Mouse (Mus musculus) lung, embryonic 14.5 days (tissue): Measurements from ENCODE around the gene Epb41. TPM values are rescaled to one million over a fixed set of nuclear protein-coding genes. Genes with fewer than 3 reads are reported as not detected.

Source experiments
- ATAC-seq: fragments of 200-750 bp; cut with Nextera tagmentation; 2 replicates; pipeline ENCODE4 v1.8.0; 2017; ENCODE audit warnings: mild to moderate bottlenecking, moderate TSS enrichment, moderate library complexity; ENCODE audit not compliant: insufficient read depth
- DNase-seq: peaks from one replicate; pipeline ENCODE4 v3.0.0-alpha.2; 2015
- H3K27ac ChIP-seq: fragments of 300-500 bp; sonication (generic); 2 replicates; pipeline ENCODE4 v1.5.1; 2014; ENCODE audit warnings: low read depth, mild to moderate bottlenecking, moderate library complexity
- H3K27me3 ChIP-seq: fragments of 300-500 bp; sonication (generic); 2 replicates; pipeline ENCODE4 v1.6.1; 2014; ENCODE audit warnings: low read length, control low read depth; ENCODE audit not compliant: insufficient read depth
- H3K36me3 ChIP-seq: fragments of 300-500 bp; sonication (generic); 2 replicates; pipeline ENCODE4 v1.6.1; 2014; ENCODE audit warnings: control low read depth; ENCODE audit not compliant: insufficient read depth
- H3K4me1 ChIP-seq: fragments of 300-500 bp; sonication (generic); 2 replicates; pipeline ENCODE4 v1.6.1; 2014; ENCODE audit warnings: antibody characterized with exemption, control low read depth; ENCODE audit not compliant: insufficient read depth
- H3K4me2 ChIP-seq: fragments of 300-500 bp; sonication (generic); 2 replicates; pipeline ENCODE4 v1.6.1; 2014; ENCODE audit warnings: mild to moderate bottlenecking
- H3K4me3 ChIP-seq: fragments of 300-500 bp; sonication (generic); 2 replicates; pipeline ENCODE4 v1.5.1; 2014; ENCODE audit warnings: low read depth, low read length
- H3K9ac ChIP-seq: fragments of 300-500 bp; sonication (generic); 2 replicates; pipeline ENCODE4 v1.6.1; 2014
- H3K9me3 ChIP-seq: fragments of 300-500 bp; sonication (generic); 2 replicates; pipeline ENCODE4 v1.6.1; 2016; ENCODE audit warnings: low read depth, low read length, control low read depth
- CTCF ChIP-seq: IDR thresholded peaks from 2 replicates; pipeline ENCODE4 v1.5.1; 2016; ENCODE audit warnings: antibody characterized with exemption, low read depth
- WGBS: fragments of 180-500 bp; shearing (Covaris S2); extraction: QIAGEN DNeasy Blood & Tissue Kit; methylation state at CpG from one replicate; pipeline ENCODE4 v1.1.7; 2014; 5-methylcytosine and 5-hydroxymethylcytosine counted together
- polyA plus RNA-seq: library from polyadenylated mRNA; unstranded; fragments of >200 nt; fragmentation: Nextera tagmentation; extraction: Ambion mirVana; gene quantifications from 2 replicates; pipeline ENCODE4 v1.2.1, GENCODE M21; 2014

Epb41 gene
- polyA plus RNA-seq, 1 experiment from 2014 or later: 86.3 TPM

DNA sequence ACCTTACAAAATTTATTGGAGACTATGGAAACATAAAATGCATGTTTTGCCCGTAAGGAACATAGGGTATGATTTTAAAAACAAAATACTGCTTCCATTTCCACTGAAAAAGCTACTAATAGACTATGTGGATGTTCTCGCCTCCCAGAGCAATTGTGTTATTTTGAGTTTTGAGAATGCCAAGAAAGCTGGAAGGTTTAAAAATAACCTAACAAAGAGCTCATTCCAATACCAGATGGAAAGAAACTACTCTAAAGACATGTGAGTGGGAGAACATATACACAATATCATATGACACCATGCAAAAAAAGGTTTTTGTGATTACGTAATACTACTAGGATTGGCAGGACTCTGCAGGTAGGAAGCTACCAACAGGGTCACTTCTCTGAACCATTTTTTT is 31.4 kb downstream of the Epb41 start:
- DNase-seq: no peak
- no peaks in the 10 kb centered on the region for H3K36me3 ChIP-seq
- H3K27me3 ChIP-seq: no peaks in the 10 kb centered on the region
- WGBS: 82% methylated on average over 3 of the region's 3 CpGs
- H3K27ac ChIP-seq: no peak overlapping the region
- no peak overlapping the region for H3K4me2 ChIP-seq
- H3K4me1 ChIP-seq: no peaks in the 10 kb centered on the region; the same call in 1 of the 2 replicates
- no peaks in the 10 kb centered on the region for H3K9me3 ChIP-seq
- H3K4me3 ChIP-seq: no peak overlapping the region
- no peak for ATAC-seq
- H3K9ac ChIP-seq: no peak overlapping the region
- no peak for TF ChIP-seq CTCF

GRCm38 (mm10) chr4:132041471-132042332 is 33.4 kb downstream of the Epb41 start:
- H3K4me1 ChIP-seq: no peaks in the 10 kb centered on the region
- DNase-seq: no peak
- no peak for ATAC-seq
- no peak overlapping the region for H3K27ac ChIP-seq
- WGBS: 66% methylated on average over 6 of the region's 6 CpGs
- H3K4me3 ChIP-seq: no peak overlapping the region
- no peak for TF ChIP-seq CTCF
- no peak overlapping the region for H3K9ac ChIP-seq
- H3K9me3 ChIP-seq: no peaks in the 10 kb centered on the region
- H3K36me3 ChIP-seq: no peaks in the 10 kb centered on the region
- no peak overlapping the region for H3K4me2 ChIP-seq
- no peaks in the 10 kb centered on the region for H3K27me3 ChIP-seq

DNA sequence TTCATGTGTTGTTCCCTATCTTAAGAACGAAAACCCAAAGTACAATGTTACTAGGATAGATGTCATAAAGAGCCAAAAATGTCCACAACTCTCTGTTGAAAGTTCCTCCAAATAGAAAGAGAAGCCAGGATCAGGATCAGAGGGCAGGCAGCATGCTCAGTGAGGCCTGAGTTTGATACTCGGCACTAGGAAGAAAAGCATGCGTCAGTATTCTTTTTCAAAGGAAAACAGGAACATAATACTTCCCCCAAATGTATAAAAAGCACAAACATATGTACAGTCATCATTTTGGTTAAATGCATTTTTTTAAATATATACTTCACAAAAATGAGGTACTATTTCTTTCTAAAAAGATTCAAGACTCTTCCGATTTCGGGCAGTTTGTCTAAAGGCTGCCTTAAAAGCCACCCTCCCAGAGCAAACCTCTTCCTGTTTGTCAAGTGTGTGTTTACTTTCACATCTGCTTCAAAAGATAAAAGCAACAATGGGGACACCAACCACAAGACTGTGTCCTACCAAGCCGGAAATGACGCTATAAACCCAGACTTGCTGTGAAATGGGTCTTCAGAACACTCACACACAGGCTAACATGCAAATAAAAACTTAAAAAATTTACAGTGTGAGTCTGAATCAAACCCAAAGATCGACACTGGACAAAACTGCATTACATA is 35.0 kb downstream of the Epb41 start:
- Histone ChIP-seq H3K9ac (no peak overlapping the region), H3K27ac (peak overlapping the region; percentile 9; the same call in 1 of the 2 replicates), H3K9me3 (no peaks in the 10 kb centered on the region), H3K4me1 (no peaks in the 10 kb centered on the region), H3K4me3 (no peak overlapping the region), H3K36me3 (no peaks in the 10 kb centered on the region), H3K27me3 (no peaks in the 10 kb centered on the region), H3K4me2 (no peak overlapping the region)
- ATAC-seq (no peak), DNase-seq (peak; percentile 70)
- no peak for TF ChIP-seq CTCF
- WGBS: 60% methylated on average over 8 of the region's 8 CpGs

- DNase-seq (no peak), ATAC-seq (no peak)
- TF ChIP-seq CTCF: no peak
- H3K9me3 ChIP-seq: no peaks in the 10 kb centered on the region
- H3K4me3 ChIP-seq: no peak overlapping the region
- no peak overlapping the region for H3K4me2 ChIP-seq
- H3K27ac ChIP-seq: no peak overlapping the region
- H3K4me1 ChIP-seq: no peaks in the 10 kb centered on the region
- H3K9ac ChIP-seq: no peak overlapping the region
- H3K36me3 ChIP-seq: no peaks in the 10 kb centered on the region
- 77% methylated on average over 2 of the region's 2 CpGs for WGBS
- no peaks in the 10 kb centered on the region for H3K27me3 ChIP-seq
Measured at GRCm38 (mm10) chr4:132039521-132039920, 35.6 kb downstream of the Epb41 start.

GRCm38 (mm10) chr4:132038809-132039208 is 36.3 kb downstream of the Epb41 start:
- H3K4me3 ChIP-seq: no peak overlapping the region
- WGBS: 85% methylated on average over 2 of the region's 2 CpGs
- no peaks in the 10 kb centered on the region for H3K27me3 ChIP-seq
- no peaks in the 10 kb centered on the region for H3K4me1 ChIP-seq
- DNase-seq: no peak
- no peak for TF ChIP-seq CTCF
- no peaks in the 10 kb centered on the region for H3K9me3 ChIP-seq
- H3K9ac ChIP-seq: no peak overlapping the region
- no peak for ATAC-seq
- no peaks in the 10 kb centered on the region for H3K36me3 ChIP-seq
- H3K27ac ChIP-seq: no peak overlapping the region; the same call in 1 of the 2 replicates
- H3K4me2 ChIP-seq: no peak overlapping the region

DNA sequence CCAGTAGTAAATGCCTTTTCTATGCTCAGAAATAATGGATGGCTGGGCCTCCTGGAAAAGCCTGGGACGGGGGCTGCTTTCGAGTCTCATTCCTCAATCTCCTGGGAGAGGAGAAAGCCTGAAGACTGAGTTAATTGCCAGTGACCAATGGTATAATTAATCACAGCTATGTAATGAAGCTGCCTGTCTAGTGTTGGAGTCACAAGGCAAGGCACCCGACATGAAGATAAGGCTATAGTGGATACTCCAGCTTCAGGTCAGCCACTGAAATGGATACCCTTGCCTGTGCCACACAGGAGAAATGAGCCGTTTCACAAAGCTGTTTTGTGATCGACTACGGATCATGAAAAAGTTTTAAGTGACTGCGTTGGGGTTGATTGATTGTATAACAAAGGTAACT is 37.1 kb downstream of the Epb41 start:
- no peak overlapping the region for H3K27ac ChIP-seq
- H3K27me3 ChIP-seq: no peaks in the 10 kb centered on the region
- DNase-seq (no peak), ATAC-seq (no peak)
- no peak for TF ChIP-seq CTCF
- no peaks in the 10 kb centered on the region for H3K36me3 ChIP-seq
- no peak overlapping the region for H3K9ac ChIP-seq
- WGBS: 42% methylated on average over 7 of the region's 7 CpGs
- no peak overlapping the region for H3K4me2 ChIP-seq
- H3K9me3 ChIP-seq: no peaks in the 10 kb centered on the region
- no peaks in the 10 kb centered on the region for H3K4me1 ChIP-seq
- H3K4me3 ChIP-seq: no peak overlapping the region

DNA sequence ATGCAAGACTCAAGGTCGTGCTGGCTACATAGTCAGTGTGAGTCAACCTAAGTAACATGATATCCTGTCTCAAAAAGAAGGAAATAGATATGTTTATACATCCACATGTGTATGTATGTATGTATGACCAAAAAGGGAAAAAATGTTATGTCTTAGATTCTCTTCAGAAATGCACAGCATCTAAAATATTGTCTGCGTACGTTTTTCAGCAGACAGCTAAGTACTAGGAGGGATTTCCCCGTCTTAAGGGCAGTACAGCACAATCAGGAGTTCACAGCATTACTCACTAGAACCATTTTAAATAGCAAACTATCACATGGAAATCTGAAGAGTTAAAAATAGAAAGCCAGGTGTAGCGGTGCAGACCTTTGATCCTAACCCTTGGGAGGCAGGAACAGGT is 38.0 kb downstream of the Epb41 start:
- no peak for ATAC-seq
- H3K9me3 ChIP-seq: no peaks in the 10 kb centered on the region
- H3K9ac ChIP-seq: no peak overlapping the region
- H3K36me3 ChIP-seq: no peaks in the 10 kb centered on the region
- no peaks in the 10 kb centered on the region for H3K27me3 ChIP-seq
- no peak for TF ChIP-seq CTCF
- 60% methylated on average over 5 of the region's 5 CpGs for WGBS
- no peak overlapping the region for H3K27ac ChIP-seq
- H3K4me2 ChIP-seq: no peak overlapping the region
- DNase-seq: no peak
- H3K4me1 ChIP-seq: no peaks in the 10 kb centered on the region
- no peak overlapping the region for H3K4me3 ChIP-seq
